Mouse (Mus musculus) heart, adult 11 months (tissue): ENCODE results near the gene Tep1.
"Not testable (repeated sequence)": the region's sequence is repeated elsewhere in the genome, so short reads cannot be mapped to it uniquely, and the experiment has no call there.

Experiments used
- DNase-seq: peaks from one replicate; pipeline ENCODE4 v3.0.0; 2022

The Tep1 gene

DNA sequence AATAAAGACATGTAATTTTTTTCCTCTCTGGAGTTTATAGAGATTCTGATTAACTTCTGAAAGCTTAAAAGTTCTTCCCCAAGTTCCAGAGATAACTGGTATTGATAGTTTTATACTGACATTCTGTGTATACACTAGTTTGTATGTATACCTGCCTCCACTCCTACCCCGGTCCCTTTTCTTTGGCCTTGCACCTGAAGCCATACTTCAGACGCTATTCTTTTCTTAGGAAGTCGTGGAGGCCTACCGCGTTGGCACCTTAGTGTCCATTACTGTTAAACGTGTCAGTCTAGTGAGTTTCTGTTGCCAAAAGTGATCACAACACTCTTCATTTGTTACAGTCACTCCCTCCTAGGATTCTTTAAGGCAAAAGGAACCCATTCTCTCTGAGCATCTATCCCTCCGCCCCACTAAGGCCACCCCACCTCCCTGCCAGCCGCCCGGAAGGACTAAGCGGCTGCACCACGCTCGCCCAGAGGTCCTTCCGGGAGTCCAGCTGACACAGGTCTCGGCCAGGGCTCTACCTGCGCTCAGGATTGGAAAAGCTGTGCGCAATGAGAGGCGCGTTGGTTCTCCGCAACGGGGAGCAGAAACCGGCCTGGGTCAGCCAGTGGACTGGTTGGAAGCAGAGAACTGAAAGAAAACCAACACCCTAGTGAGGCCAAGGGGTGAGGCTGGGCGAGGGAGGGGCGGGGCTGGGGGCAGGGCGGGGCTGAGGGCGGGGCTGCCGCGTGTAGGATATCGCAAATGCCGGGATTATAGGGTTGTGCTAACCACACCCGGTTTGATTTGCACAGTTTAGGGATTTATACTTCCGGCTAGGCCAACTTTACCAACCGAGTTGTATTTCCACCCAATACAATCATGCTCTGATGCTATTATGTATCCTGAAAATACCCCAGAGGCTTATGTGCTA, at the start of gene Tep1:
Gene Tep1 (minus strand): TSS at position 672 of the 916 bp plus-strand sequence.
- DNase-seq: peak; percentile 98

DNA sequence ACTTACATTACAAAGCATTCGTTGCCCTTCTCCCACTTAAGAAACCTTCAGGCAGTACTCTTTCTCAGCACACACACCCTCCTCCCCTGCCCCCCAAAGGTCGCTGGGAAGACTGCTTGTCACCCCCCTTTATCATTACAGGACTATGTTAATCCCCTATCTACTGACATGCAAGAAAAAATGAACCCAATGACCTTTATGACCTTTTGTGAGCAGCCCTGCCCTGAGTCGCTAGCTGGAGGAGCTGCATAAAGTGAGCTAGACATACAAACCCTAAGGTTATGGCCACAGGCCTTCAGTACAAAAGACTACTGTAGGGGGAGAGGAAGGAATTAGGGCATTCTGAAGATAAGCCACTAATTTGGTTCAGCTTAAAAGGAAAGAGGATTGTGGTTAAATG, 41.0 kb upstream of the Tep1 start:
- DNase-seq: no peak

DNA sequence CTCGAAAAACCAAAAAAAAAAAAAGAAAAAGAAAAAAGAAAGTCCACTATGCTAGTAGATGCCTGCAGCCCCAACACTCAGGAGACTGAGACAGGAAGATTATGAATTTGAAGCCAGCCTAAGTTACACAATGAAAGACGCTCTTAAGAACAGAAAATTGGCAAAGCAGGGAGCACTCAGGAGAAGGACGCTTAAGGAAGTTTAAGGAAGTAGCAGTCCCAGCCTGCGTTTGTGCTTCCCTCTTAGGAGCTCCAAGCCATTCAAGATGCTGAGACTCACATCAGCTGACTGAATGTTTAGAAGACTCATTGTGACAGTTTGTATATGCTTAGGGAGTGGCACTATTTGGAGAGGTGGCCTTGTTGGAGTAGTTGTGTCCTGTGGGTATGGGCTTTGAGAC, 37.8 kb upstream of the Tep1 start:
- no peak for DNase-seq

DNA sequence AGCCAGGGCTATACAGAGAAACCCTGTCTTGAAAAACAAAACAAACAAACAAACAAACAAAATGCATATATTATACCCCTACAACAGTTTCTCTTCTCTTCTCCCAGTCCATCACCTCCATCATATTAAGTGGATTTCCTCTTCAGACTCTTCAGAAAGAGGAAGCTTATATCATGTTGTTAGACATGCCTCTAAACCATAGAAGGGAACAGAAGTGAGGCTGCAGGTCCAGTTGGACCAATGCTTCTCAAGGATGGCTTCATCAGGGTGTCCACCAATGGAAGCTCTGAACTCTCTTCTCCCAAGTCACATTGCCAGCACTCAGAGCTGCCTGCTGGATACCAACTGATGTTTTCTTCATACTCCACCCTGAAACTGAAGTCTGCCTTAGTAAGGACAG, 35.0 kb upstream of the Tep1 start:
- DNase-seq: not testable (repeated sequence)

DNA sequence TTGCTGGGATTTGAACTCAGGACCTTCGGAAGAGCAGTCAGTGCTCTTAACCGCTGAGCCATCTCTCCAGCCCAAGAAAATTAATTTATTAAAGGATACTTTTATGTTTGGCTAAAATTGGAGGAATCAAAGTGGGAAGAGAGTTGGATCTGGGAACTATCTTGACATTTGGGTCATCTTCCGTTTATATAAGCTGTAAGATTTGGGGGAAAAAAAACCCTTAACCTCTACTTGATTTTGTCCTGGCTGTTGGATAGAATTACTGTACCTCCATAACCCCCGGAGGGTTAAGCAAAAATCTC, 34.4 kb upstream of the Tep1 start:
- no peak for DNase-seq

DNA sequence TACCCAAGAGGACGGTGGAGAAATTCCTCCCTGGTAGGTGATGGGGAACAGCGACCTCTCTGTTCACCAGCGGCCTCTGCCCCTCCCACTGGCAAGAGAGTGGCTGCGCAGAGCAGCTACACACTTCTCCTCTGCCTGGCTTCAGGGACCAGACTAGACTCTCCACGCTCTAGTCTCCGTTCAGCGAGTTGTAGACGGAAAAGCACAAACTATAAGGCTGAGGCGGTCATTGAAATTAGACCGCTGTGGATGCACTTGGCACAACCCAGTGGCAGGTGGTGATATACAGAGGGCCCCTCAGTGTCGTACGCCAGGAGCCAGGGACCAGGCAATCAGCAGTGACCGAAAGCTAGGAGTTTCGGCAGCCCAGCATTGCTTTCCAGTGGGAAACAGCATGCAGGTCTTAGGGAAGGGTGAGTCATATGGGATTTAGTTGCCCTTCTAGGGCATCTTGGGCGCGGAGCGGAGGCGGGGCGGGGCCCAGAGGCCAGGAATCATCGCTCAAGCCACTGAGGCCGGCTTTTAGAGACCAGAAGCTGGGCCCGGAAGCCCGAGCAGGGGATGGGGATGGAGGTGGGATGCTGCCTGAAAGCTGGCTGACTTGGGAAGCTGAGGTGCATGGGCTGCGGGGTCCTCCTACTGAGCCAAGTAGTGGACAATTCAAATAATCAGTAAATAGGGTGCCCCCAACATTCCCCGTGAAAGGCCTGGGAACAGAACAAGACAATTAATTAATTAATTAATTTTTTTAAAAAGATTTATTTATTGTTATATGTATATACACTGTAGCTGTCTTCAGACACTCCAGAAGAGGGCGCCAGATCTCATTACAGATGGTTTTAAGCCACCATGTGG, 33.8 kb upstream of the Tep1 start:
- peak; percentile 95 for DNase-seq

DNA sequence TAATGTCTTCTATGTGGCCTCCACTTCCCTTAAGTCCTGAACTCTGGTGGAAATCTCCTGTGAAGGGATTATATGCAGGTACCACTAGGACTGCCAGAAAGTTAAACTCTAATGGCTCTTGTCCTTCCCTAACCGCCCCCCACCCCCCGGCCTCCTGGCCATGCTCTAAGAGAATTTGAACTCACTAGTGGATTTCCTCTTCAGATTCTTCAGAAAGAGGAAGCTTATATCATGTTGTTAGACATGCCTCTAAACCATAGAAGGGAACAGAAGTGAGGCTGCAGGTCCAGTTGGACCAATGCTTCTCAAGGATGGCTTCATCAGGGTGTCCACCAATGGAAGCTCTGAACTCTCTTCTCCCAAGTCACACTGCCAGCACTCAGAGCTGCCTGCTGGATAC, 27.6 kb upstream of the Tep1 start:
- peak; percentile 83 for DNase-seq

DNA sequence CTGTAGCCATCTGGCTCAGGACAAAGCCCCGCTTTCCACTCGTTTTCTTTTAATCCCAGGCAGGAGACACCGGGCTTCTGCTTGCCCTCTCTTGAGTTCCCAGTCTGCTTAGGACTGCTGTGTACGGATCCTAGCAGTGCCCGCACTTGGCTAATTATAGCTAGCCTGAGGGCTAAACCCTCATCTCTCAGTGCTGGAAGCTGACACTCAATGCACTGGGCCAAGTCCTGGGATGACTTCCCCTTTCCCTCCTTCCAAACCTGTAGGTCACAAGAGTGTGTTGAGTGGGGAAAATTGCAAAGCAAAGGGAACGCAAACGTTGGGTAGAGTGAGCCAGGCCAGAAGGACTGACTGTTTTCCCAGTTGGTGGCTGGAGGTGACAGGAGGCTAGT, 27.0 kb upstream of the Tep1 start, which contains the start of gene Klhl33:
Gene Klhl33 (minus strand): TSS at position 134 of the 392 bp plus-strand sequence.
- peak; percentile 94 for DNase-seq

DNA sequence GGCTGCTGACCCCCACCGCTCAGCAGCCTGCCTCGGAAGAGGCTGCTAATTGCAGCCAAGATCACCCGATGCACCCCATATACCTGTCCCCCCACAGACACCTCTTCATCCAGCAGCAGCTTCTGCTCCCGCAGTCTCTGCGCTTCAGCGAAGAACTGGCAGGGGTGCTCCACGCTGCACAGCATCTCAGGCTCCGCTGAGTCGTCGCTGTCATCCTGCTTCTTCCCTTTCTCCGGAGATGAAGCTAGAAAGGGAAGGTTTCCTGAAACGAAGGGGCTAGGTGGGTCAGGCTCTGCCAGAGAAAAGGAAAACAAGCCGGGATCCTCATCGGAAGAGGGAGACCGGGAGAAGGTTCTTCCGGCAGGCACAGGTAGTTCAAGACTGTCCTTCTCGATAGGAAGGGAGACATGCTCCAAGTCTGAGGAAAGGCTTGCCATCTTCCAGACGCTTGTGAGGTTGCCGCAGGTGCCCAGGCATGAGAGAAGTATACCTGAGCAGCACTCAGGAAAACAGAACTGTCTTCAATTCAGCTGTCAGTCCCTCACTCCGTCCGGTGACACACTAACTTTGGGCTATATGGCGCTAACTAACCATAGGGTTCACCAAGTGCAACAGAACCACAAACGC, 26.5 kb upstream of the Tep1 start:
- DNase-seq: peak; percentile 91

DNA sequence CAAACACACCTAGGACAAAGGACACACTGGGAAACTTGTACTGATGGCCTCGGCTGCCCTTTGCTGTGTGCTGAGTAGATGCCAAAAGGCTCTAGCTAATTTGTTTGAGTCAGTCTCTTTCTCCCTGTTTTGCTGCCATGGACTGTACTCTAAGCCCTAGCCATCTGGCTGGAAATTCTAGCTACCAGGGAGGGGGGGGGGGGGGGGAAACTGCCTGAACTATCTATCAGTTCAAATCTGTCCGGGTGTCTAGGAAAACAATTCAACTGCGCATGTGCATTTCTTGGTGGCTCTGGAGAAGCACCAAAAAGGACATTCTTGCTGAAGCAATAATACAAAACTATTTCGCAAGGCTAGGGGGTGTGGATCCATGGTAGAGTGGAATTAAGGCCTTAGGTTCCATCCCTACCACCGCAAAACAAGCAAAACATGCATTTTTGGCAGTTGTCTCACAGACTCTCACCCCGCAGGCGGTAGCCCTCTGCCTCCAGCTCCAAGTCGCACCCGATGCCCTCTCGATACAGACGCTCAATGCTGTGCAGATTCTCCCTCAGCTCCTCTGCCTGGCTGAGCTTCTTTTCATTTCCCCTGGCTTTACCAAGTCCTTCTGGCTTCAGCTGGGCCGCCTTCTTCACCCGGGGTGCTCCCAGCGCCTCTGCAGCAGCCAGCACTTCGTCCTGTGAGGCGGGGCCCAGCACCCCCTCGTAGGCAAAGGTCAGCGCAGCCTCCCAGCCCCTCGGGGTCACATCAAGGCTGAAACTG, 25.8 kb upstream of the Tep1 start:
- DNase-seq: peak; percentile 99

DNA sequence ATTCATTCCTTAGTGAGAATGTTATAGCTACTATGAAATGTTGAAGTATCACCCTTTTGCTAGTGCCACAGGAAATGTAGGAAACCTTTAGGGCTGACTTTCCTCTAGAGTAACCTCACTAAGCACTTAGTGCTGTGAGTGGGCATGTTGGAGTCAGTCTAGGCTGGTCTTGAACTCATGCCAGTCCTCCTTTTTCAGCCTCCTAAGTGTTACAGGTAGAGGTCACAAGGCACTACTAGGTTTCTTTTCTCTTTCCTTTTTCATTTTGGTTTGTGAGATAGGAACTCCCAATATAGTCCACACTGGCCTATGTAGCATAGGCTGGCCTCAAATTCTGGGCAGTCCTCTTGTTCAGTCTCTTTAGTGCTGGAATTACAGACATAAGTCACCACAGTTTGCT, 25.0 kb upstream of the Tep1 start:
- peak; percentile 73 for DNase-seq

DNA sequence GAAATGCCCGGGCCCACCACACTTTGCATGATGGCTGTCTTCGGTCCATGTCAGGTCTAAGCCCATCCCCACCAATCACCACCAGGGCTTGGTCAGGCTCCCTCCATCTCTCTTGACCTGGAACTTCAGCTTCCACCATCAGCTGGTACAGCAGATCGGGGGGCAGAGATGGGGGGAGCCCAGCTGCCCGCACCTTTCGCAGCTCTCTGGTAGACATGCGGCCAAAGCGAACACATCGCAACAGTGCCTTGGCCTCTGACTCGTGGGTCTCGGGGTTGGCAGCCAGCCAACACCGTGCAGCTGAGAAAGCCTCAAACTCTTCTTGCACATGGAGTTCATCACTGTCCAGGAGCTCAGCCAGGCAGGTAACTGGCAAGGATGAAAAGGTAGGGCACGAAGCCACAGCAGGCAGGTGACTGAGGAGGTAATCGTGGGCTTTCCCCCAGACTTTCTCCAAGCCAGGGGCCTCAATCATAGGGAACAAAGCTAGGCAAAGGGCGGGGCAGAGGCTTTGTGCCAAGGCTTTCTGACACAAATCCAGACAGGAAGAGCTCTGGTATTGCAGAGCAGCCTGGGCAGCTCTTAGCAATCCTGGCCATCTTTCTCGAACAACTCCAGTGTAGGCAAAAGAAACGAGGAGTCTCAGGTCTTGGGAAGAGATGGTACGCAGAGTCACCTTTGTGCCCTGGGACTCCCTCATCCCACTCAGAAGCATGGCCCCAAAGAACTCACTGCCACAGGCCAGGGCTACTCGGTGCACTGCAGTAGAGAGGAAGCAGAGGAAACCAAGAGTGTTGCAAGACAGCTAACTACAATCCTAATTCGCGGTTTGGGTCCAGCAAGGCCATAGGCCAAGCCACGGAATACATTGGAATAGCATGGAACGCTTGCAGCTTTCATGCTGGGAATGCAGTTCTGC, 22.4 kb upstream of the Tep1 start:
- peak; percentile 96 for DNase-seq

DNA sequence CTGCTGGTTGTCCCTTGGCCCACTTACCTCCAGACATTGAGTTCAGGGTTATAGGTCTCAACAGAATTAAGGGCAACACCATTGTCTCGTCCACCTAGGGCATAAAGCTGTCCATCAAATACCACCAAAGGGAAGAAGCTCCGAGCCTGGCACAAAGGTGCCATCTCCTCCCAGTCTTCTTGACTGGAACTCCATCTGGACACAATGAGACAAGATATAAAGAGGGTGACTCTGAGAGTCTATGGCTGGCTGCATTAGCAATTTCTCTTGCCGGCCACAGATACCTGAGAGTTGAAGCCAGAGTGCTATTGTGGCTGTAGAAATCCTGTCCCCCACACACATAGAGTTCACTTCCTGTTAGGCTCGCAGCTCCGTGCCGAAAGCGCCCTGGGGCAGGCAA, 21.7 kb upstream of the Tep1 start:
- peak; percentile 92 for DNase-seq

DNA sequence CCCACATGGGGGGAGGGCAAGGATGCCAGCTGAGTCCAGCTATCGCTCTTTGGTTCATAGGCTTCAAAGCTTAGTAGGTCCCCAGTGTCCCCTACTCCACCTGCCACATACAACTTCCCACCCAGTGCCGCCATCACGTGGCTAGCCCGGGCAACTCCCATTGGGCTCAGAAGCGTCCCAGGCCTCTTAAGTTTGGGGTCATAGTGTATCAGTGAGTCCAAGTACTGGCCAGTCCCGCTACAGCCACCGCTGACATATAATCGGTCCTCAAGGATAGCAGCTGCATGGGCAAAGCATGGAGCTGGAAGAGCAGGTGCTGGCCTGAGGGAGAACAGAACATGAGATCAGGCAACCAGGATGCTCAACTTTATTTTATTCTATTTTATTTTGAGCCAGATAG, 21.3 kb upstream of the Tep1 start:
- peak; percentile 90 for DNase-seq

DNA sequence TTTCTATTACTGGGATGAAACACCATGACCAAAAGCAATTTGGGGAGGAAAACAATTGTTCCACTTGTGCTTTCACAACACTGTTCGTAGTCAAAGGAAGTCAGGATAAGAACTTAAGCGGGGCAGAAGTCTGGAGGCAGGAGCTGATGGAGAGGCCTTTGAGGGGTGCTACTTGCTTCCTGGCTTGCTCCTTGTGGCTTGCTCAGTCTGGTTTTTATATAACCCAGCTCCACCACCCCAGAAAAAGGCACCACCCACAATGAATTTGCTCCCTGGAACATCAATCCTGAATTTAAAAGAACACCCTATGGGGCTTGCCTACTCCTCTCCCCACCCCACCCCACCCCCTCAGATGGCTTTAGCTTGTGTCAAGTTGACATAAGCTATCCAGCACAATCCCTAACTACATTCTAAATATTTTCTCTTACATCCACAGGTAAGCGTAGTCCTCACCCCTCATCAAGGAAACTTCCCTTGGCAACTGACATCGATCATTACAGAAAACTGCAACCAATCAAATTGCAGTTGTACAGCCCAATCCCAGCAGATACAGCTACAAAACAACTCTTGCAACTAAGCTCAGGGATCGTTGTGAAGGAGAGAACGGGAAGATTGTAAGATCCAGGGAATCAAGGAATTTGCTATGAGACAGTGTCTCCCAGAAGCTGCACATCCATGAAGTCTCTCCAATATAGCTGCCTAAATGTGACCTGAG, 6.0 kb upstream of the Tep1 start:
- peak; percentile 62 for DNase-seq

DNA sequence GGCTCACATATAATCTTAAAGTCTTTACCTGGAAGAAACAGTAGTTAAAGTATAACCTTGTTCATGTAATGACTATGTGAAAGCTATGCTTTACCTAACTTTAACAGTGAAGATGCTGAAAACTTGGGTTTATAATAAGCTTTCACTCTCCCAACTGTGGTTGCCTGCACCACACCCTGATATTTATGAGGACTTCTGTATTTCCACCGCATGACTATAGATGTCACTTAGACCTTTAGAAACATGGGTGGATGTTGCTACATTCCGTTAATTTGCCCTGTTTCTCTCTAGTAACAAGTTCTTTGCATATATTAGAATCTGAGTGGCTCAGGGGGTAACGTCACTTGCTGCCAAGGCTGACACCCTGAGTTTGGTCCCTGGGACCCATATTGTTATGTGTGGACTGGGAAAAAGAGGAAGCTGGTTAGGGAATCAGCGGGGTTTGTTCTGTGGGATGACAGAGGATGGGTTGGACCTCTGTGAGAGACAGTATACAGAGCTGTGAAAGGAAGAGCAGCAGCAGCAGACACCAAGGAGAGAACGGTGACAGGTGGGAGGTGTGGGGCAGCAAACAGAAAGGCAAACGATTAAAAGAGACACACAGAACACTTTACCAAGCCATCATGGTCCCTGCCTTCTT, 5.4 kb upstream of the Tep1 start:
- peak; percentile 88 for DNase-seq

DNA sequence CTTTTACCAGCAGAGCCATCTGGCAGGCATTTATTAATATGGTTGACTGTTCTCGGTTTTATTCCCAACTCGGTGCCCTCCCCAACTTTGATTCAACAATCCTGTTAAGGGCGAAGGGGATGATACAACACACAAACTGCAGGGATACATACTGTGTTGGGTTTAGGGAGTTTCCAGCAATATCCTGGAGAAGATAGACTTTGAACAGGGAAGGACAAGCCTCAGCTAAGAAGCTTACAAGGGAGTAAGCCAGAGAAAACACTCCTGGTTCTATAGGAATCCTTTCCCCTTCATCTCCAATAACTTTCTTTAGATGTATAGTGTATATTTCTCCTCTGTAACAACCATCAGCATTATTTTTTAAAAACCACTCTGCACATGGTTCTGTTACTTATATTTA, 4.8 kb upstream of the Tep1 start:
- no peak for DNase-seq

DNA sequence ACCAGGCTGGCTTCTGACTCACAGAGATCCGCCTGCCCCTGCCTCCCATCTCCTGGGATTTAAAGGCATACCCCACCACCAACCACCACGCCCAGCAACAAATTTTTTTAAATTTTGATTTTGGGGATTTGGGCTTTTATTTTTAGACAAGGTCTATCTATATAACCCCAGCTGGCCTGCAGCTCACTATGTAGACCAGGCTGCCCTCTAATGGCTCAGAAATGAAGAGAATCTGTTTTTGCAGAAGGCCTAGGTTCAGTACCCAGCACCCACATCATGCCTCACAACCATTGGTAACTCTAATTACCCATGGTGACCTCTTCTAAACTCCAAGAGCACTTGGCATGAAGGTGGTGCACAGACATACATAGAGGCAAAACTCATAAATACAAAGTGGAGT, 924 bp upstream of the Tep1 start:
- DNase-seq: peak; percentile 87

DNA sequence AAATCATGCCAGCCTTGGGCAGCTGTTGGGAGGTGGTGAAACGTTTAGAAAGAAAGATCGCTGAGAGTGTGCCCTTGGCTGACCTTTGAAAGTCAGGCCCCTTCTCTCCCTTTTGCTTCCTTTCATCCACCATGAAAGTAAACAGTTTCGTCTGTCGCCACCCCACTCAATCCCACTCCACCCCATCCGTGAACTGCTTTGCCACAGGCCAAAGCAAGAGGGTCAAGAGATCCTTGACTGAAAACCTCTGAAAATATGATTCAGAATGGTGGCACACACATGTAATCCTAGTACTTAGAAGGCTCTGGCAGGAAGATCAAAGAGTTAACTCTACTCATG, 414 bp upstream of the Tep1 start:
- no peak for DNase-seq

DNA sequence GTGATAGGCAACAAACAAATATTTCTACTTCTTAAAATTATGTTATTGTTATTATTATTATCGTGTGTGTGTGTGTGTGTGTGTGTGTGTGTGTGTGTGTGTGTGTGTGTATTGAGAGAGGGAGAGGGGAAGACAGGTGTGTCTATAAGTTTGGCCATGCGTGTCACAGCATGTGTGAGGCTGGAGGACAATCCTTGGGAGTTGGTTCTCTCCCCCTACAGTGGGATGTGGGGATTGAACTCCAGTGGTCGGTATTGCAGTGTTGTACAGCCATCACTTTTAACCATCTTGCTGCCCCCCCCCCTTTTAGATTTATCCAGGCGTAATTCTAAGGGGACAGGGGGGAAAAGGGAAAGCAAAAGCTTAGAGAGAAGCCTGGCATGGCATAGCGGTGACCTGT, 1.7 kb downstream of the Tep1 start:
- DNase-seq: peak; percentile 57

DNA sequence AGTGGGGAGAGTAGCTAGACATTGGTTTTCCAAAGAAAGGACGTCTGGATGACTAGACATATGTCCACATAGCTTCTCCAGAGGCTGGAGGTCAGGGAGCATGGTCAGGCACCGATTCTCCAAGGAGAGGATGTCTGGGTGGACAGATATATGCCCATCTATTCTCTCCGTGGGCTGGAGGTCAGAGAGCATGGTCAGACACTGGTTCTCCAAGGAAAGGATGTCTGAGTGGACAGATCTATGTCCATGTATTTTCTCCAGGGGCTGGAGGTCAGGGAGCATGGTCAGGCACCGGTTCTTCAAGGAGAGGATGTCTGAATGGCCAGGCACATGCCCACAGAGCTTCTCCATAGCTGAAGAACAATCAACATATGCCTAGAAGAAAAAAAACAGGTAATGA, 2.1 kb downstream of the Tep1 start:
- DNase-seq: peak; percentile 65
